Mouse (Mus musculus): ENCODE measurements around the gene Fads2.
A peak's percentile ranks its signal among the peaks of the same experiment; 100 is the strongest.

Gene Fads2

DNA sequence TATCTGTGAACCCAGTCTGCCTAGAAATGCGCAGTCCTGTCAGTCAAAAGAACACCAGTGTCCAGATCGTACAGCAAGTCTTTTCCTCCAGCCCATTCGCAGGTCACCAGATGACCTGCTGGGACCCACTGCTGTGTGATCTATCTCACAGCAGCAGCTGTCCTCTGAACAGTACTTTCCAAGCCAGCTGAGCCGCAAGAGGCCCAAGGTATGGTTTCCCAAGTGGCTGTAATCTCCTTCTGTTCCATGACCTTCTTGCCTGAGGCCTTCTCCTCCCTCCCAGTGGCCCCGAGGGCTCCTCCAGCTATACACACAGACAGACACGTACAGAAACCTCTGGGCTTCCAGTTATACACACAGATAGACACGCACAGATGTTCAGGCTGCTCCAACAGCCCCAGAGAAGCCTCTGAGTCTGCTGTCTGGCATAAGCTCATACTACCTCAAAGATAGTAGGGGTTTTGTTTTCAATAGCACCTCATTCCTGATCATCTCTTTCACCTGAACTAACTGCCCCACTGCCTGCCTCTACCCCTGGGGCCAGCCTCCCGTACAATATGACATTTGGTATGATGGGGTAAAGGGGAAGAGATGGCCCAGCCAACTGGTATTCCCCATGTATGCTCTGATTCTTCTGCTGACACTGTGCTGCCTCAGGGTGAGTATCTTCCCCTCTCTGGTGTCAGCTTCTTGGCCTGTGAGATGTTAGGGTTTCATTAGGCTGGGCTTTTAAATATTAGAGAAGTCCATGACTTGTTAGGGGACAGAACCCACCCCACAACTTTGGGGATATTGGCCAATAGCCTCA lies 40.6 kb downstream of the Fads2 start:
- DNase-seq, result no peak

DNA sequence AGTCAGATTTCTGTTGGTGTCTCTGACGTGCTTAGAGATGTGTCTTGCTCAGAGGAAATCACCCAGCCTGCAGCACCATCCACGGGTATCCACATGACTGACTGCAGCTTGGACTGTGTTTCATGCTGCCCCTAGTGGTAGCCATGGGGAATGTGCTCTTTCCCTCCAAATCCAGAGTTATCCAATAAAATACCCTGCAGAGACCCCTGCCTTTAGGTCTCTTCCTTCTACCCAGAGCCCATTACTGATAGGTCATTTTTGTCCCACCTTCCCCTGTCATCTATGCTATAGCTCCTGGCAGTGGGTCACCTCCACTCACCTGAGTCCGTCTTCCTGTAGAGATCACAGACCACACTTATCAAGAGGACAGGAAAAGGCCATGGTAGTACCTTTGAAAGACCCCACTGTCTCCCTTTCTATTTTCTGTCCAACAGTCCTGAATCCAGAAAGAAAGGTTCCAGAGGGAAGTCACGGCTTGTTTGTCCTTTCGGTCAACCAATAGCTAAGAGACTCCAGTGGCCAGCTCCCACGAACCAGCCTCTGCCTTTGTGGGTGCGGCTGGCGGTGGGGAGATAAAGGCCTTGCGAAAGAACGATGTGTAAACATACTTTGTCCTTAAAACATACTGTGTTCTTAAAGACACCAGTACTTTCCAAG lies 41.5 kb downstream of the Fads2 start:
- peak; percentile 41 for DNase-seq

DNA sequence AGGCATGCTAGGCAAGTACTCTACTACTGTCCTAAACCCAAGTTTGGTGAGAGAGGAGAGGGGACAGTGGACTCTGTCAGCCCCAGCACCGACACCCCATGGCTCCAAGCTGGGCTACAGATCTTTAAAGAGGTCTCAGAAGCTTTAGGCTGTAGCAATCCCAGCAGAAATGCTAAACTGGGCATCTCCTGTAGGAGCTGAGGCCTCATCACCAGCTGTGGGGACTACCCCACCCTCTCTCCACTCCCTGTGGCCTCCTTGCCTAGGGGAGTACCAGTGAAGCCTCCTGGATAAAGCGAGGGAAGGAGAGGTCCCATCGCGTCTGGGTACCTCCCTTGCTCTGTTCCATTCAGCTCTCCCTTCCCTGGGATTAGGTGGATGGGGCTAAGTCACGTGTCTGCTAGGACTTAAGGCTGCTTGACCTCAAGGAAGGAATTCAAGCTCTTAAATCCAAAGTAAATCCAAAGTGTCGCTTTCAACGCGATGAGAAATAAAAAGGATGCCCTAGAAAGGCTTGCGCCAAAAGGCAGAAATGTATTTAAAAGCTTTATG lies 42.6 kb downstream of the Fads2 start:
- no peak for DNase-seq

DNA sequence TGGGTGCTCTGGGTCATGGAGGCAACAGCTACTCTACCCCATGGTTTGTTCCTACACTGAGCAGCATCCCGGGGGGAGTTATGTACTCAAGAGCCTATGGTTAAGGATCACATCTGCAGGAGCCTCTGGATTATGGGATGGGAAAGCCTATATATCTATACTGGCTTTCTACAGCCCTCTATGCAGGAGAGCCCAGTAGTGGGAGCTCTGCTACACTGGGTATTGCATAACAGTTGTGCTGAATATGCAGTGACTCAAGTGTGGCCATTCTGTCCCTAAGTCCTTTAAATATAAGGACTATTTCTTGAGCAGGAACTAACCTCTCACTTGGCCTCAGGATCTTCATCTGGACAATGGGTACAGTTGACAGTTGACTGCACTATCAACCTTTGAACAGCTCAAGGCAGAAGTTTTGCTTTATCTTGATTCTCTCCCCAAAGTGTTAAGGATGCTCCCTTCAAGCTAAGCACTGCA lies 43.2 kb downstream of the Fads2 start:
- DNase-seq, result no peak

DNA sequence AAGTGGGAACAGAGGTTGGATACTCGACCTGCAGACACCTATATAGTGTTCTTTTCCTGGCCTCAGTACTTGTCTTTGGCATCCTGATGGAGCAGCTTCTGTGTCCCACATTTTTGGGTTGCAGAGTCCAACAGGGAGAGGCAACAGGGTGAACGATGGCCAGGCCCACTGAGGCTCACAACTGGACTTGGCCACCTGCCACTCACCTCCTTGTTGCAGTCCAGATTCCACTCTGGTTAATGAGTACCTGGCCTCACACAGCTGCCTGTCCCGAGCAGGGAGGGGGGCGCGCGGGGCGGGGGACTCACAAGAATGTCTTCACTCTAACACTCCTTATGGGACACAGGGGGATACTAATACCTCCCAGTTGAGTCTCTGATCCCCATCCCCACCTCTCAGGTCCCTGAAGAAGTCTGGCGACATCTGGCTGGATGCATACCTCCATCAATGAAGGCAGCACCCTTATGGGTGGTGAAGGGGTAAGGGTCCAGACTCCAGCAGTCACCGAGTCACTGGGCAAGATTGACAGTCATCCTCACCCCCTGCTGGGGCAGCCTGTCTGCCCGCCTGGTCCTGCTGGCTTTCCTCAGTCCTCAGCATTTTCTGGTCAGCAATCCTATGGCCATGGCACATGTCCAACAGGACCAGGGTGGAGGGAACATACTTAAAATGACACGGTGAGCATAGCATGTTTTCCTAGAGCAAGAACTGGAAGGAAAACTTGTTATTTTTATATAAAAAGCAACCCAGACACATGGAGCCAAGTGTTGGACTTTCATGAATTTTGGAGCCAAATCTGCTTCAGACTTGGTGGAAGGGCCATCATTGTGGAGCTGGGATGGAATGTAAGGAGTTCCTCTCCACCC lies 43.8 kb downstream of the Fads2 start:
- DNase-seq, result no peak

DNA sequence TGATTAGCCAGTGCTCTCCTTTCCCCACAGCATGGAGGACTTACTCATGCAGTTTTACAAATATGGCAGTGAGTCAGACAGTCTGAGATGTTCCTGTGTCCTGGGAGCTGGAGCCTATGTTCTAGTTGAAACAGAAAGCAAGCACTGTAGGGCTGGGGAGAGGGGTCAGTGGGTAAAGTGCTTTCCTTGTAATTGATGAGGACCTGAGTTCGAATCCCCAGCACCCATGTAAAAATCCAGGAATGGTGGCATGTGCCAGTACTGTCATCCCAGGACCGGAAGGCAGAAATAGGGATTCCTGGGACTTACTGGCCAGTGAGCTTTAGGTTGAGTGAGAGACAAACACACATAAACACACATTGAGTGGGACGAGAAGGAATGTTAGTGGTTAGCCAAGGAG lies 44.9 kb downstream of the Fads2 start:
- no peak for DNase-seq

DNA sequence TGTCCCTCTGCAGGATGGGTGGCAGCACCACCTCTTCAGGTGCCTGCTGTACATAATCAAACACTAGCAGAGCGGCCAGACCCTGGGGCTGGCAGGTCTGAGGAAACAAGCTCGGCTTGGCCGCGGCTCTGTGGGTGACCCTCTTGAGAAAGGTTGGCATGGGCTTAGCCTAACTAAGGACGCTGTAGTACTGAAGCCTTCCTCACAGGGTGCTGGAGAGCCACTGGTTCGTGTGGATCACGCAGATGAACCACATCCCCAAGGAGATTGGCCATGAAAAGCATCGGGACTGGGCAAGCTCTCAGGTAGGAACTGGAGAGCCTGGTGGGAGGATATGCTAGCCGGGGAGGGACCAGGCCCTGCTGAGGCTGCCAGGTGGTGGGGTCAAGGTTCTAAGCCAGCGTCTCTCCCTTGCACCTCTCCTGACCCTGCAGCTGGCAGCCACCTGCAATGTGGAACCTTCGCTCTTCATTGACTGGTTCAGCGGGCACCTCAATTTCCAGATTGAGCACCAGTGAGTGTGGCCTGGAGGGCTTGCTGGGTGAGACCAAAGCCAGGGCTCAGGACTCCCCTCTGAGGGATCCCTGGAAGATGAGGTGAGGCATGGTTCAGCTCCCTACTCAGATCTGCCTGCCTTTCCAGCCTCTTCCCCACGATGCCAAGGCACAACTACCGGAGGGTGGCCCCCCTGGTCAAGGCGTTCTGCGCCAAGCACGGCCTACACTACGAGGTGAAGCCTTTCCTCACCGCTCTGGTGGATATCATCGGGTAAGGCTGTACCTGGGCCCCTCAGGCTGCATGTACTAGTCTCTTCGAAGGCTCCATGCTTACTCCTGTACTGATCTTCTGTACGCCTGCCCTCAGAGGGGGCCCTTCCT lies 45.5 kb downstream of the Fads2 start:
- DNase-seq, result no peak

DNA sequence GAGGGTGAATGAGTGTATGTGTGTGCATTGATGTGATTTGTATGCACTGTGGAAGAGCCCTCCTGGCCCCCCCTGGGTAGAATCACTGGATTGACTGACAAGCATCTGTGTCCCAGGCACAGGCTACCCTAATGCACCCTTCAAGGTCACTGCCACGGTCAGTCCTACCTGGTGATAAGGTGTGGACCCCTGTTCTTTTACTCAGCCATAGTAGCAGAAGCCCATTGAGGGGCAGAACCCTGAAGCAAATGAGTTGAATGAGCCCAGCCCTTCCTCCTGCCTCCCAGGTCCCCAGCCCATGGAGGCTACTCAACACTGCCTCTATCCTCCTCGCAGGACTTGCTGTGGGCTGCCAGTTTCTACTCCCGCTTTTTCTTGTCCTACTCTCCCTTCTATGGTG lies 46.3 kb downstream of the Fads2 start:
- DNase-seq, result no peak

DNA sequence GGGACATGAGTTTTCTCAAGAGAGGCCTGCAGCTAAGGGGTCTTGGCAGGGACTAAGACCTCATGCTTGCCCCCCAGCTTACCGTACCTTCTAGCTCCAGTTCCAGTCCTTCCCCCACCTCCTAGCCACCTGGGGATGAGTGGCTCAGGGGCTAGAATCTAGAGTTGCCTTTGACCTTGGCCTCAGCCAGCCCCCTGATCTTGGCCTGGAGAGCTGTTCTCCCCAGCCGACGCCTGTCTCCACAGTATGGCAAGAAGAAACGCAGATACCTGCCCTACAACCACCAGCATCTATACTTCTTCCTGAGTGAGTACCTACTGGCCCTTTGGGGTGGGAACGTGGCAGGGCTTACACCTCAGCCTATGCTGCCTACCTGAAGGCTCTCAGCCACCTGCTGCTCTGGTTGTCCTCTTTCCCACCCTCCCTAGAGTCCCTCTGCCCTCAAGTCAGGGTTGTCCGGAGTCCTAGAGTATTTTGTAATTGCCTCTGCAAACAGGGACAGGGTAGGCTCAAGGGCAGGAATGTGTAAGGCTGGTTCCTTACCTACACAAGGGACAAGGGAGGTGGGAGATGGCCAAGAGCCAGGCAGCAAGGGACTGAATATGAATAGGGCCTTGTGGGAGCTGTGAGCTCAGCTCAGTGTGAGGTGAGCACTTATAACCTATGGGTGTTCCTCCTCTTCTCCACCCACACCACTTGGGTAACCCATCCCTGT lies 47.0 kb downstream of the Fads2 start:
- DNase-seq, result no peak

DNA sequence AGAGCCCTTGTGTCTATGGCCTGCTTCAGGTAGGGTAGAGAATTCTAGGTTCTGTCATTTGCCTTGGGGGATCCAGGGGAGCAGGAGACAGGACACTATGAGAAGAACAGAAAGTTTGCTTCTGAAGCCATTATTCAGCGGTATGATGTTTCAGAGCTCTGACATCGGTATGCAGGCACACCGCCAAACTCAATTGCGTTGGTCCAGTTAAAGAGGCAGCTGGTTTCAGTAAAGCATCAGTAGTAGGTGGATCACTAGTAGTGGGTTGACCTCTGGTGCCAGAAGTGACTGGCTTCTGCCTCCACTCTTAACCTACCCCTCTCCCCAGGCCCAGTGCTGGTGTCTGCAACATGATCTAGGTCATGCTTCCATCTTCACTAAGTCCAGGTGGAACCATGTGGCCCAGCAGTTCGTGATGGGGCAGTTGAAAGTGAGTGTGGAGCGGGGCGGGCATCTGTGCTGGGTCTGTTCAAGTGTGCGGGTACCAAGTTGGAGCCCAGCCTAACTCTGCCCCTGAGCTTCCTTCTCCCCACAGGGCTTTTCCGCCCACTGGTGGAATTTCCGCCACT lies 47.8 kb downstream of the Fads2 start:
- DNase-seq, result no peak

DNA sequence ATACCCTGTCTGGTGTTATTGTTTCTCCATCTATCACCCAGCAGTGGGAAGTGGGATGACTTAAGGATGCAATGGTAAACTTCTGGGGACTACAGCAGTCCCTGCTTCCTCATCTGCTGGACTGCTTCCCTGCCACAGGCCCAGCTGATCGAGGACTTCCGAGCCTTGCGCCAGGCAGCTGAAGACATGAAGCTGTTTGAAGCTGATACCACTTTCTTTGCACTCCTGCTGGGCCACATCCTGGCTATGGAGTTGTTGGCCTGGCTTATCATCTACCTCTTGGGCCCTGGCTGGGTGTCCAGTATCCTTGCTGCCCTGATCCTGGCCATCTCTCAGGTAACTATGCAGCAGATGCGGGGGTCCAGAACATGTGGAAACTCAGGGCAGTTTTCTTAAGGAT lies 48.8 kb downstream of the Fads2 start:
- no peak for DNase-seq

DNA sequence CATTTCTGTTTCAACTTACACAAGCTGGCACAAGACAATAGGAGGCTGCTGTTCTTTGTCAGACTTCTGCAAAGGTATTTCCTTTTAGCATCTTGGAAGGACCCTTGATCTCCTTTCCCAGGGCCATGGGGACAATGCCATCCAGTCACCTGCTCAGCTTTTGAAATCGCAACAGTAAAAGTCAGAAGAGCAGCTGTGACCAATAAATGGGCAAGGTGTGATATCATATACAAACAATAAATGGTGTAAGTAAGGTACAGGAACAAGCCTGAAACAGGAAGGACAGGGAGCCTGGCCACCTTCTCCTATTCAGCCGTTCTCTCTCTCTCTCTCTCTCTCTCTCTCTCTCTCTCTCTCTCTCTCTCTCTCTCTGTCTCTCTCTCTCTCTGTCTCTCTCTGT lies 51.1 kb downstream of the Fads2 start:
- no peak for DNase-seq

DNA sequence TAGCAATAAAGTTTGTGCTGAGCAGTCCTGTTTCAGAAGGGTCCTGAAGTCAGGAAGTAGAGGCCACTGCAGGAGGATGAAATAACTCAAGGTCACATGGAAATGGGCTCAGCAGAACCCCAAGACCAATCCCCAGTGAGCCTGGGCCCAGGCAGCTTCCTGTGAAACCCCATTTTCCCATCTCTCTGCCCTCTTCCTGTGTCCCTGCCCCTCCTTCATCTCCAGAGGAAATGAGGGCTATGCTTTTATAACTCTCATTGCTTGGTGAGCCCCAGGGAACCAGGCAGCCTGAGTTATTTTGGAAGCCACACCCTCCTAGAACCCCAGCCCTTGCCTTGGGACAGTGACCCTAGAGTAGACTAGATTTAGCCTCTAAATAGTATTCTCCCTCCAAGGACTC lies 52.0 kb downstream of the Fads2 start:
- DNase-seq, result no peak

DNA sequence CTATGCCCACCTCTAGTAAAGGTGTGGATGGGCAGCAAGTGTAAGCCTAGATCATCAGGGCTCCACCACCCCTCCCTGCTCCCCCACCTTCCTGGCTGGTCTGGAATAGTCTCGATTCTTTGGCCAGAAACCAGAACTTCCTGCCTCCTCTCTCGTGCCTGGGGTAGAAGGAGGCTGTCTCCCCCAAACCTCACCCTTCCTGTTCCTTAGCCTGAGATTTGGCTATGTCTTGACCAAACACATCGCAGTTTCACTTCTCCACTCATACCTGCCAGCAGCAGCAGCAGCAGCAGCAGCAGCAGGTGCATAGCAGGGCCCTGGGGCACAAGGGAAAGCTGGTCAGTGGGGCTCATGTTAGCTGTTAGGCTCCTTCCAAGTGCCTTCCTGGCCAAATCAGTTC lies 54.6 kb downstream of the Fads2 start:
- no peak for DNase-seq

DNA sequence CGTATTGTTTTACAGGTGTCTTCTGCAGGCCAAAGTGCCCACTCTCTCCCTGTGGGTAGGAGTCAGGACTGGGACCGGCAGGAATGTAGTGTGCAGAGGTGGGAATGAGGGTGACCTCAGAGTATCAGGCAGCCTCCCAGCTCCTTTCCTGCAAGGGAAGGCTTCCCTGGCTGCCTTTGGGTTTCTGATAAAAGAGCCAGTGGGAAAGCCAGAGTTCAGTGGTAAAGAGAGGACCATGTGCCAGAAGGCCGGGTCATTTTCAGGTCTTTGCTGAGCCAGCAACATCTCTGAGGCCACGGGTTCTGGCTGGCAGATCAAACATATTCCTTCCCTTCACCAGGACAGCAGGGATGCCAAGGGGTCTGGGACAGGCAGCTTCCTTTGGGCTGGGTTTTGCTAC lies 55.2 kb downstream of the Fads2 start:
- no peak for DNase-seq

DNA sequence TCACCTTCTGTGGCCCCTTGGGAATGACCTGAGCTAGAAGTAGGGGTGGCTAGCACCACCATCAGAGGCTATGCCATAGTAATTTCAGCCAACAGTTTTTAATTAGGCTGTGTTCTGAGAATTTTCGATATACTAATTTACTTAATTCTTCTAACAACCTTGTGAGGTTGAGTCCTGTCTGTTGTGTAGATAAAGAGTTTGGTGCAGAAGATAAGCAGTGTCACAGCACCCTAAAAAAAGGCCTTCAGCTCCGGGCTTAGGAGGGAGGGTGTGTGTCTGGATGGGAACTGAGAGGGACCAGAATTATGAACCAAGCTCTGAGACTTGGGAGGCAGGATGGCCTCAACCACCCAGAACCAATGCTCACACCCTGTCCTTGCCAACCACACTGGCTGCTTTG lies 55.8 kb downstream of the Fads2 start:
- DNase-seq, result no peak

DNA sequence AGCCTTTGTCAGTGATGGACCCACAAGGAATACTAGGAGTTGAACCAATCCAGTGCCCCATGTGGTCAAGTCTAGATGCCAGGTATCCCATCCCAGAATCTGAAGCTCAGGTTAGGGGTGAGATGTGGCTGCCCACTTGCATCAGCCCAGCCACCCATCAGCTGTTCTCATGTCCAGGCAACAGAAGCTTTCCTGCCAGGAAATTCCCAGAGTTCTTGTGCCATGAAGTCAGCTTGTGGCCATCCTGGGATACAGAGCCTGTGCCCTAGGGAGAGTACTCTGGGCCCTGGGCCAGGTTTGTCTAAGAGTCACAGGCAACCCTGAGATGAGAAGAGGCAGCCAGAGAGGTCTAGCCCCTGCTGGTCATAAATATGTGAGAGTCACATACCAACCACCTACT lies 57.9 kb downstream of the Fads2 start:
- DNase-seq, result no peak

DNA sequence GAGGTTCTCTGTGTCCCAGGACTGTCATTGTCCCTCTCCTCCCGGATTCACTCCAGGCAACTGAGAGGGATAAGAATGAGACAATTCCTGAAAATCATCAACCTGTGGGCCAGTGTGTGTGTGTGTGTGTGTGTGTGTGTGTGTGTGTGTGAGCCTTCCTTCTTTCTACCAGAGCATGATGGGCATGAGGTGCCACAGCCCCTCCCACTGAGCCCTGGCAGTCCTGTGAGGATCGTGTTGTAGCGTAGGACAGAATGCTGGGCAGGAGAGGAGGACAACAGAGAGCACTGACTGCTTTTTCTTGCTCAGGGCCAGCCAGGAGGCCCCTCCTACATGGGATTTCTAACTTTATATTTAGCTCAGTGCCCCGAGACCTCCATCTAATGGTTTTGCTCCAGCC lies 58.7 kb downstream of the Fads2 start:
- DNase-seq, result no peak

DNA sequence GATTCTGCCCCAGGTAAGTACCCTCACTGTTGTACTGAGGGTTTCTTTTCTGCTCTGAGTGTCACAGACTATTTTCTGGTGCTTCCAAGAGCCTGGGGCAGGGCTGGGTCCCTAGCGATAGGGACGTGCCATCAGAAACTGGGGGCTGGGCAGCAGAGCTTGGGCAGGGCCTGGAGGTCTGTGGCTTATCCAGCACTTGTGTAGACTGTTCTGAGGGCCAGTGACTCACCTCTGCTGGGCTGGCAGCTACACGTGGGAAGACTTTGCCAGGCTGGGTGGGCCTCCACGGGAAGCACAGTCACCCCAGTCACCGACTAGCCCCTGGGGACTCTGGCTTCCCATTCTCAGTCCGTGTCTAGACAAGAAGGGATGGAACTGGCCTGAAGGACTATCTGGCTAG lies 59.3 kb downstream of the Fads2 start:
- DNase-seq, result no peak

DNA sequence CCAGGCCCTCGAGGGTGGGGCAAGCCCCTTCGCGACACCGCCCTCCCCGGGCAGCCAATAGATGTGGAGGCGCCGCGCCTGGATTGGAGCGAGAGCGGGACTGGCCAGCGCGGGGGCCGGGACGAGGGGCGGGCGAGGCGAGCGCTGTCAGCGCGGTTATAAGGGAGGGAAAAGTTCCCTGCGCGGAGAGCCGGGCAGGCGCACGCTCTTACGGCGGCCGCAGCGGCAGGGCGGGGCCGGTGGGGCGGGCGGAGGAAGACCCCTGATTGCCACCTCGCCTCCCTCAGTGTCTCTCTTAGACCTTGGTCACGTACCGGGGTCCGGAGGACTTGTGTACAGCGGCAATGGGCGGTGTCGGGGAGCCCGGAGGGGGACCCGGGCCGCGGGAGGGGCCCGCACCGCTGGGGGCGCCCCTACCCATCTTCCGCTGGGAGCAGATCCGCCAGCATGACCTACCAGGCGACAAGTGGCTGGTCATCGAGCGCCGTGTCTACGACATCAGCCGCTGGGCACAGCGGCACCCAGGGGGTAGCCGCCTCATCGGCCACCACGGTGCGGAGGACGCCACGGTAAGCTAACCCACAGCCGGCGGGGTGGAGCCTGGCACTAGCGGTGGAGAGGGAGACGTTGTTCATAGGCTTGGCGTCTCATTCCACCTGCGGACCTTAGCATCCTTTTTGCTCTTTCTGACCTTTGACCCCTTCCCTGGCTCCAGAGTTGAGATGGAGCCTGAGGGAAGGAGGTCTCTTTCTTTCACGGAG lies 60.0 kb downstream of the Fads2 start, which contains the start of gene Fads3:
Gene Fads3, plus strand, starts transcription at position 182 of the 761 bp plus-strand sequence.
- DNase-seq, result peak; percentile 79

Data from thymus, postnatal 4 days (tissue).